Mouse (Mus musculus) kidney, adult 8-10 months (tissue): ENCODE data around the gene Ddx6.

Source experiments
- DNase-seq, 2 experiments: peaks; one replicate each; pipeline ENCODE4 v3.0.0; 2022

Gene Ddx6

DNA sequence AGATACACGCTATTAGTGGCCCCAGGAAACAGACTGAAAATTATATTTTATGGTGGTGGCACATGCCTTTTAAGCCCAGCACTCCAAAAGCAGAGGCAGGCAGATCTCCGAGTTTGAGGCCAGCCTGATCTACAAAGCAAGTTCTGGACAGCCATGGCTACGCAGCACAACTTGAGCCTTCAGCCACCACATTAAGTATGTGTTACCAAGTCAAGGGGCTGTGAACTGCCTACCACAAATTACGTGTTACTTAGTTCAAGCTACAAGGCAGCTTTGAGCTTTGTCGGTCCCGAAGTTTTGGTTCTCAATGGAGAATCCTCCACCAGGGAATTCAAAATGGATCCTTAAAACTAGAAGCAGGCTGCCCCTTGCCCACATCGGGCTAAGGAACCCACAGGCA is 38.4 kb downstream of the Ddx6 start:
- DNase-seq: no peak

GRCm38 (mm10) chr9:44644186-44644585 is 39.5 kb downstream of the Ddx6 start:
- DNase-seq: no peak

- DNase-seq: peak; percentile 49 to 57
These were observed 40.8 kb downstream of the Ddx6 start for GRCm38 (mm10) chr9:44645481-44645880.

- no peak for DNase-seq
These were observed 41.2 kb downstream of the Ddx6 start for GRCm38 (mm10) chr9:44645924-44646323.

GRCm38 (mm10) chr9:44646366-44646765 is 41.7 kb downstream of the Ddx6 start:
- DNase-seq: no peak

GRCm38 (mm10) chr9:44647026-44647425 is 42.3 kb downstream of the Ddx6 start:
- DNase-seq: no peak

DNA sequence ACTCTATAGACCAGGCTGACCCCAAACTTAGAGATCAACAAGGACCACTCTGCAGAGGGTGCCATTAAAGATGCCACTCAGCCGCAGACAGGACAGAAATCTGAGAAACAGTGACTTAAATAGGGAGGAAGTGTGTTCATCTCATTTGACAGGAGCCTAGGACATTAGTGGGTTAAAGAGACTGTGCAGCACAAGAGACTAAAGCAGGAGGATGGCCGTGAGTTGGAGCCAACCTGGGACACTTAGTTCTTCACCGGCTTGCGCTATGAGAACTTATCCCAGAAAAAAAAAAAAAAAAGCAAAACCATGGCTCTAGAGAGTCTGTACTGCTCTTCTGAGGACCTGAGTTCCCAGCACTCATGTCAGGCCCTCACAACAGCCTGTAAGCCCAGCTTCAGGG is 43.0 kb downstream of the Ddx6 start:
- no peak for DNase-seq

- no peak for DNase-seq
These were observed 44.2 kb downstream of the Ddx6 start for GRCm38 (mm10) chr9:44648881-44649281.

GRCm38 (mm10) chr9:44652027-44652426 is 47.3 kb downstream of the Ddx6 start:
- peak; percentile 37 to 78 for DNase-seq

GRCm38 (mm10) chr9:44653896-44654295 is 49.2 kb downstream of the Ddx6 start:
- no peak for DNase-seq

GRCm38 (mm10) chr9:44655098-44656066 is 50.7 kb downstream of the Ddx6 start:
- peak; percentile 71 to 75 for DNase-seq

GRCm38 (mm10) chr9:44663706-44664105 is 59.0 kb downstream of the Ddx6 start:
- no peak for DNase-seq

- peak; percentile 33 to 65 for DNase-seq
These were observed 66.7 kb downstream of the Ddx6 start for GRCm38 (mm10) chr9:44671416-44671815.

- DNase-seq: peak; percentile 39 to 45
These were observed 67.7 kb downstream of the Ddx6 start for GRCm38 (mm10) chr9:44672291-44672865.

- peak; percentile 91 to 93 for DNase-seq
These were observed 68.3 kb downstream of the Ddx6 start, which contains the start of gene Treh for GRCm38 (mm10) chr9:44673005-44673404. Gene Treh, plus strand, starts transcription at chr9:44673233.

GRCm38 (mm10) chr9:44678288-44678871 is 73.7 kb downstream of the Ddx6 start:
- DNase-seq: no peak

GRCm38 (mm10) chr9:44679565-44679964 is 74.9 kb downstream of the Ddx6 start:
- DNase-seq: peak; percentile 55 to 62

- peak in 1 of 2 experiments; percentile 49 for DNase-seq
These were observed 78.4 kb downstream of the Ddx6 start for GRCm38 (mm10) chr9:44683046-44683445.

- DNase-seq: peak; percentile 57 to 74
These were observed 80.9 kb downstream of the Ddx6 start for GRCm38 (mm10) chr9:44685346-44686330.

DNA sequence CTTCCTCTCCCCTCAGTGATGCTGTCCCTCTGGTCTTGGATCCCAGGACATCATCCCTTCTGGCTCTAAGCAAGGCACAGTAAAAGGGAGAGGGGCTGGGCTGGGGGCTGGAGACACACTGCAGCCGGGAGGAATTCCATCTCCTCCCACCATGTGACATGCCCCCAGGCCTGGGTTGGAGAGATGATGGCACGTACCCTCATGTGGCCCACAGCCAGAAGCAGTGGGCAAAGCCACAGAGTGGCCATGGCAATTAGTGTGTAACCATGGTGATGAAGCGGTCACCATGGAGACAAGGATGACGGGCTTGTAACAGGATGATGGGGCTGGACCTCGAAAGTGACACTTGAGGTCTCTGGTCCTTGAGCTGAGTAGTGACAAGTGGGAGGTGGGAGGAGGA is 81.9 kb downstream of the Ddx6 start:
- no peak for DNase-seq

DNA sequence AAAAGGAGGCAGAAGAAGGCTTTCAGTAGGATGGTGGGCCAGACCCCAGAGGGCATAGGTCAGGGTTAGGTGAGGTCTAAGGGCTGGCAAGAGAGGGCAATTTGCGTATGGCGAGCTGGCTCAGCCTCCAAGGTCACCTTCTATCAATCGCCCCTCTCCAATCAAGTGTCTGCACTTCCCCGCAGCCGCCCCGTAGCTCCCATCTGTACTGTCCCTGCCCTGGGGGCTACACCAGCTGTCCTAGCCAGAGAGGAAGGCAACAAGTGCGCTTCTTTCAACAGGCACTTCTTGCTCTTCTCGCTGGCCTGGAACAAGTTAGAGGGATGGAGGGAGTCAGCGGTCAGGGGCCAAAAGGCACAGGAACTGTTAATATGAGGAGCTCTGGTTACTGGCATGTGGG is 83.3 kb downstream of the Ddx6 start:
- DNase-seq: no peak
